Mouse (Mus musculus): Measurements from ENCODE around the gene As3mt.

The As3mt gene

GRCm38 (mm10) chr19:46699011-46699481, 8.2 kb upstream of the As3mt start:
- WGBS = 44% methylated on average over 10 of the region's 10 CpGs

DNA sequence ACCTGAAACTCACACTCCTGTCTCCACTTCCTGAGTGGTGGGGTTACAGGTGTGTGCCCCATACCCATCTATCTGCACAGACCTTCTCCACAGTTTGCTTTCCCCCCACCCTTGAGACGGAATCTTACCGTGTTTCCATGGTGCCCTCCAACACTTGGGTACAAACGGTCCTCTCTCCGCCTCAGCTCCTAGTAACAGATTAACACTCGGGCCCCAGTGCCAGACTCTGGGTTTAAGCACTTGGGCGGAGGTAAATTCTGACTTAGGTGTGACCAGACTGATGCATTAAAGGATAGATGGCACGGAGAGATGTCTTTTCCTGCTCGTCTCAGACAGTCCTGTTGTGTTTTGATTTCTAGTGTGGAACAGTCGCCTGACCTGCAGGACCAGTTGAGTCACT, 6.1 kb upstream of the As3mt start:
- 91% methylated on average over 9 of the region's 9 CpGs for WGBS

DNA sequence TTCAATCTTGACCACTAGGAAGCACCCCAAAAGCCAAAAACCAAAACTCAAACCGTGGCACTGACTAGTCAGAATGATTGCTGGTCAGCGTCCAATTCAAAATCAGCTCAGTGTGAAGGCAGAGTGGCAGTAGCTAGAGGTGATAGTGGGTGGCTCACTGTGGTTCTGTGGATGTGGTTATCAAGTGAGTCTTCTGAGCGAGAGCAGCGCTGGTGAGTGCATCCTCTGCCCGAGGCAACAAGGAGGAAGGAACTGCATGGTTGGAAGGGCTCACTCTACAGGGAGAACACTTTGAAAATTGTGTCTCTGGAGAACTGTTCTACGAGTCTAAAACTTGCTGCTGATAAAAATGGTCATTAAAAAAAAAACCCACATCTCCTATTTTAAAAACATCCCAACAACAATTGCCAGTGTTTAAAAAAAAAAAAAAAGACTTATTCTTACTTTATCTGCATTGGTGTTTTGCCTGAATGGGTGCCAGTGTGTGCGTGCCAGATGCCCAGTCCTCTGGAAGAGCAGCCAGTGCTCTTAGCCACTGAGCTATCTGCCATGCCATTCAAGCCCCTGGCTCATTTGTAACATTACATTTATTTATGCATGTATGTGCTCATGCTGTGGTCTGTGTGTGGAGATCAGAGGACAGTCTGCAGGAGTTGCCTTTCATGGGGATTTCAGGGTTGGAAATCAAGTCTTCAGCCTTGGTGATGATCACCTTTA, 1.3 kb upstream of the As3mt start:
- 45% methylated on average over 7 of the region's 7 CpGs for WGBS

DNA sequence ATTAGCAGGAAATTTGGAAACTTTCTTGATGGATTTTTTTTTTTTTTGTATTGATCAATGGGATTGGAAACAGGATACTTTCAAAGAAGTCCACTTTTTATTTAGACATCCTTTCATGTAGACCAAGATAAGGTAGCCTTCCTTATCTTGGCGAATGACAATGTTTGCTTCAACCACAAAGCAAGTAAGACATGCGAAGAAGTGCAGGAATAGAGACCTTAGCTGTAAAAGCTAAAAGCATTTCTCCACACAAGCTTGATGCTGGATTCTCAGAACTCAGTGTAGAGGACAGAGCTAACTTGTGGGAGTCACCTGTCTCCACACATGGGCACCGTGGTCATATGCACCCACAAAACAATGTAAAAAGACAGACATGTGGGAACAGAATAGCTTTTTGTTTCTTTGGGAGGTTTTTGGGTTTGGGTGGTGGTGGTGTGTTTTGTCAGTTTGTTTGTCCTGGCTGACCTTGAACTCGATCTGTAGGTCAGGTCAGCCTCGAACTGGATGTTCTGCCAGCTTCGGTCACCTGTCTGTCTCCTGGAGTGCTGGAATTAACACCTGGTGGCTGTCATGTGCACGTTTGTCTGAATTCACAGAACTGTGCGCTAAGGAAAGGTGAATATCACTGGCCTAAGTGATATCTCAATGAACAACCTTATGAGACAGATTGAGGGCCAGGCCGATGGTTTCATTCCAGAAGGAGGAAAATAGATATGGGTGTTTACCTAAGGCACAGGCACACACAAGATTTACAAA, 540 bp upstream of the As3mt start:
- 85% methylated on average over 9 of the region's 9 CpGs for whole genome bisulfite sequencing

GRCm38 (mm10) chr19:46710614-46711013, 3.4 kb downstream of the As3mt start:
- 93% methylated on average over 4 of the region's 4 CpGs for WGBS

GRCm38 (mm10) chr19:46714234-46714633, 7.0 kb downstream of the As3mt start:
- 89% methylated on average over 8 of the region's 8 CpGs for WGBS

DNA sequence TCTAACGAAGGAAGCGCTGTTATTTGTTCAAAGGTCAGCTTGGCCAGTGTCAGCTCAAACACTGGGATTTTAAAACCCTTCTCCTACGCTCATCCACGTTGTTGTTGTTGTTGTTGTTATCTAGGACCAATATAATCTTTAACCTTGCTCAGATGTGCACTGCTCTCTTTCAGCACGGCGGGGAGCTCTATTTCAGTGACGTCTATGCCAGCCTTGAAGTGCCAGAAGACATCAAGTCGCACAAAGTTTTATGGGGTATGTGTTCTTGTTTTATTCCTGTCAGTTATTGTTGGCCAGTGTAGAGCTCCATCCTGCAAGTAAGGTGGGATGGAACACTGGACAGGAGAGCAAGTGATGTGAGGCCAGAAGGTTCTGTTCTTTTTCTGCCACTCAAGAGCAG, 7.8 kb downstream of the As3mt start:
- WGBS = 88% methylated on average over 8 of the region's 8 CpGs

DNA sequence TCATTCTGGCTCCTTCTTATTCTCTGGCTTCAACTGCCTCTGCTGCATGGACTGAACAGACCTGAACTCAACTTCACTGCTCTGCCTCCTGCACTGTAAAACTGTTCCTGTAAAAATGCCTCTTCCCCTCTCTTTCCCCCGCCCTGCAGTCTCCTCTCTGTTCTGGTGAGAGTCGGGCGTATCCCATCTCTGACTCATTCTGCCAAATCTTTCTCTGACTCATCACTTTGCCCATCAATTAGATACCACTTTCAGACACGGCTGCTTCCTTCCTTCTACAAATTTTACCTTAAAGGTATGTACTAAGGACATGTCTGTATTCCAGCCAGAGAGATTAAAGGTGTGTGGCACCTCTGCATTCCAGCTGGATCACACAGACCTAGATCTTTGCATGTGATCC, 10.9 kb downstream of the As3mt start:
- WGBS = 57% methylated on average over 4 of the region's 4 CpGs

DNA sequence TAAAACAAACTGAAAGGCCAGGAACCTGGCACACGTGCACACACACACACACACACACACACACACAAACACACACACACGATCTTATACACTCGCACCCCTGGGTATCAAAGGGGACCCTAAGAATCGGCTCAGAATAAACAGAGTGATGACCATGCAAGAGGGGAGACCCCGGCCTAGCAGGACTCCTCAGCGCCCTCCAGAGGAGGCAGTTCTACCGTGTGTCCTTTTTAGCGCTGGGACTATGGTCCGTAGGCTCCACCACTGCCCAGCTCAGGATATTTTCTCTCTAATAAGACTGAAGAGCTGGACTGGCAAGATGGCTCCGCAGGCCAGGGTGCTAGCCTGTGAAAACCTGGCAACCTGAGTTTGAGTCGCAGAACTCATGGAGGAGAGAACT, 17.2 kb downstream of the As3mt start:
- WGBS = 81% methylated on average over 11 of the region's 11 CpGs

DNA sequence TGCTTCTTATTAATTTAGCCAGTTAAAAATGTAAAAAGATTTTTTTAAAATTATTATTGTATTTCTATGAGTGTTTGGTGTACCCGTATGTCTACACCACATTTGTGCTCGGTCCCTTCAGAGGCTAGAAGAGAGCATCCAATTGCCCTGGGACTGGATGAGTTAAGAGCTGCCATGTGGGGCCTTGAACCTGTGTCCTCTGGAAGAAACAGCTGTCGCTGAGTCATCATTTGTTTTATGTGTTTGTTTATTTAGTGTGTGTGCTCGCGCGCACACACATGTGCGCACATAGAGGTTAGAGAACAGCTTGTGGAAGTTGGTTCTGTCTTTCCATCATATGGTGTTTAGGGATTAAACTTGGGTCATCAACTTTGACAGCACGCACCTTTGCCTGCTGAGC, 18.9 kb downstream of the As3mt start:
- WGBS = 98% methylated on average over 8 of the region's 8 CpGs

DNA sequence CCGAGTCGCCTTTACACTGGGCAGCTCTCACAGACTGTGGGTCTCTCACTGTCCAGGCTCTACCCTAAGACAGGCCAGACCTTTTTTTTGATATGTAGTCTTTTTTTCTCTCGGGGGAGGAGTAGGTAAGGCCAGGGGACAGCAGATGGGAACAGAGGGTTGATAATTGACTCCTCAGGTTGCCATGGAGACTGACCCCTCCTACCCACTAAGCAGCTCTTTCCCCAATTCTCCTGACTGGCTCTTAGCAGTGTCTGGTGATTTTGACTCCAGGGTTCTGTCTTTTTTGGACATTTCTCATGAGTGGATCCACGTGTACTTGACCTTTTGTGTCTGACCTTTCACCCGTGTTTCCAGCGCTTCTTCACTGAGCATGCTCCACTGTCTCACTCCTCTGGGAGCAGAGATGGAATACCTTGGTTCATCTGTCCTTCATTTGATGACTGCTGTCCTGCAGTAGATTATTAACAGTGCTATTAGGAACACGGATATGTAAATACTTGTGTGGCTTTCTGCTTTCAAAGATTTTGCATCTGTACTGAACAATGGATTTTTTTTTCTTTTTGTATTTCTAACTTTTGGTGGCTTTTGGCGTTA, 20.0 kb downstream of the As3mt start:
- 69% methylated on average over 8 of the region's 8 CpGs for WGBS

- WGBS = 72% methylated on average over 11 of the region's 11 CpGs
These were observed 20.8 kb downstream of the As3mt start for GRCm38 (mm10) chr19:46727945-46728540.

DNA sequence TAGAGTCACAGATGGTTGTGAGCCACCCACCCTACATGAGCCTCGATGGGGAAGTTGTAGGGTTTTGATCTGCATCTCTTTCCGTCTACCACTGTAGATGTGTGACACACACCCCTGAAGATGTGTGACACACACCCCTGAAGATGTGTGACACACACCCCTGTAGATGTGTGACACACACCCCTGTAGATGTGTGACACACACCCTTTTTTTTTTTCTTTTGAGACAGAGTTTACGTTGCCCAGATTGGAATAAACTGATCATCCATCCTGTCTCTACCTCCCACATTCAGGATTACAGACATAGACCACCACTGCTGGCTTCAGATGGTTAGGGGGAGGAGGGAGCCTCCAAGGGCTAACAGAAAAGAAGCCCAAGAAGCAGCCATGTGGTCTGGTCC, 21.7 kb downstream of the As3mt start:
- 65% methylated on average over 3 of the region's 3 CpGs for WGBS

DNA sequence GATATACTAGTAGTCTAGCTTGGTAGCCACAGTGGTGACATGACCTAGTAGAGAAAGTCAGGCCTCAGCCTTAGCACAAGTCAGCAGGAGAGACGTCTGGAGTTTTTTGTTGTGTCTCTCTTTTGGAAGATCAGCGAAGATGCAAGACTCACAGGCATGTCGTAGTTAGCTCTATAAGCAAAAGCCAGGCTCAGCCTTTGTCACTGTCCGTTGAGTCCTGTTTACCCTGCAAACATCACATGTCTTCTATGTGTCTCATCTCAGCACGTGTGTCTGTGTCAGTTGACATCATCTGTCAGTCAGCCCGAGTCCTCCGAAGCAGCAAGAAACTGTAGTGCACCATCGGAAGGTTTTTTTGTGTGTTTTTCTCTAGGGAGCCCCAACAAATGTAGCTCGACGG, 24.1 kb downstream of the As3mt start:
- 94% methylated on average over 10 of the region's 10 CpGs for WGBS

DNA sequence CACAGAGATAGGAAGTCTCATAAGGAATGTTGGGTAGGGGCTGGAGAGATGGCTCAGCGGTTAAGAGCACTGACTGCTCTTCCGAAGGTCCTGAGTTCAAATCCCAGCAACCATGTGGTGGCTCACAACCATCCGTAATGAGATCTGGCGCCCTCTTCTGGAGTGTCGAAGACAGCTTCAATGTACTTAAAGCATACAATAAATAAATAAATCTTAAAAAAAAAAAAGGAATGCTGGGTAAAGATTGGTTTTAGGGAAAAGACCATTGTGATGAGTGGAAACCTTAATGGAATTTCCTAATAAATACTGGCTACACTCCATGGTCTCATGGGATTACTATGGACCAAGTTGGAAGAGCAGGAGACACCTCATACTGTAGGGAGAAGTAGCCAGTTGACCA, 25.4 kb downstream of the As3mt start:
- WGBS = 94% methylated on average over 5 of the region's 5 CpGs

GRCm38 (mm10) chr19:46733626-46734025, 26.4 kb downstream of the As3mt start:
- 87% methylated on average over 7 of the region's 7 CpGs for WGBS

DNA sequence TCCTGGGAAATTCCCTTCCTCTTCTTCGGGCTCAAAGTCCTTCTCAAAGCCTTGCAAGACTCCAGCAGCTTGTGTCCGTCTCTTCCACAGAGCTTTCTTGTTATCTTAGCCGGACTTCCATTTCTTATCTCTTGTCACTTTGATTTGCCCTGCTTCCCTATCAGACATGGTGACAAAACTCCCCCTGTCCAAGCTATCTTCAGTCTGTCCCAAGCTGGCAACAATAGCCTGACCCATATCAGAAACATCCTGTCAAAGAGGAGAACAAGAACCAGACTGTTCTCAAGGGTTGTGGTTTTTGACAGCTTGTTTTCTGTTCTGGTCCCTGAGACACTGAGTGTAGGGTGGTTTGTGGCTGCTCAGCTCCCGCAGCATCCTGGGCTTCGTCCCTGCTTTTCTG, 28.0 kb downstream of the As3mt start:
- 55% methylated on average over 5 of the region's 5 CpGs for WGBS

DNA sequence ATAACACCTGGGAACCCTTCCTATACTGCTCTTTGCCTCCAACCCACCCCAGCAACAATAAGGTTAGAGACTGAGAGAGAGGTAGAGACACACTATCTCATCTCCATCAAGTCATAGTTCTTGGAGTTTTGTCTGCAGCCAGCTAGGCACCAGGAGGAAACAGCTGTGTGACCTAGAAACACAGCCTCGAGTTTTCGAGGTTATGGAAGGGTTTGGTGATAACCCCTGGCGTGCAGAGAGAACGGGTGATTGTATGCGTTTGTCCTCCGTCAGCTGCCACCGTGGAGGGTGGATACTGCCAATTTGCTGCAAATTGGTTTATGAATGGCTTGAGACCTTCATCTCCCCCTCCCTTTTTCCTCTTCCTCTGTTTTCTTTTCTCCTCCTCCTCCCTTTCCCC, 29.8 kb downstream of the As3mt start:
- 84% methylated on average over 7 of the region's 7 CpGs for WGBS

- WGBS = 55% methylated on average over 7 of the region's 7 CpGs
These were observed 33.2 kb downstream of the As3mt start for GRCm38 (mm10) chr19:46740341-46741008.

DNA sequence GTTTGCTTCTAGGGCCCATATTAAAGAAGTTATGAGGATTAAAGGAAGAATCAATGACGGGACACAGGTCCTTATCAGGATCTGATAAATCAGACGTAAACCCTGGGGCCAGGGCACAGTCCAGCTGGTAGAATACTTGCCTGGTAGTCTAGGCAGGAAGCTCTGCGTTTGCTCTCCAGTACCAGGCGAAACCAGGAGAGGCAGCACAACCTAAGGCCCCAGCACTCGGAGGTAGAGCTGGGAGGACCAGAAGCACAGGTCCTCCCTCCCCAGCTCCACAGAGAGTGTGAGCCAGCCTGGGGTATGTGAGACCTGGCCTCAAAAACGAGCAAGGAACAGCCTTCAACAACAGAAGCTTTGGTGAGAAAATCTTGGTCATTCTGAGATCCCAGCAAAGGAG, 34.3 kb downstream of the As3mt start:
- 70% methylated on average over 6 of the region's 6 CpGs for WGBS

GRCm38 (mm10) chr19:46744681-46745080, 37.4 kb downstream of the As3mt start:
- 64% methylated on average over 9 of the region's 9 CpGs for WGBS

DNA sequence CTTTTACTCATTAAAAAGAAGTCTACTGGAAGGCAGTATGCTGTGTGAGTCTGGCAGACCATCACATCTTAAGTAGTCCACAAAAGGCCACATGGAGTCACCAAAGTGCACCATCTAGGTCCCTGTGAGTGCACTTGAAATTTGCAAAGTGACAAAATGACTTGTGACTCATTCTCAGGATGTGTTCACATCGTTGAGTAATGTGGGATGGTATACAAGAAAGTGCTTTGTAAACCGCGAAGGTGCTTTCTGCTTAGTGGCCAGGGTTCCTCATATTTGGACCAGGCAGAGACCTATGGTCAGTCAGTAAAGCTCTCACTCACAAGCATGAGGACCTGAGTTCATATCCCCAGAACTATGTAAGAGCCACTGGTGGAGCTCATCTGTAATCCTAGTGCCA, 40.5 kb downstream of the As3mt start:
- 82% methylated on average over 3 of the region's 3 CpGs for WGBS
